Mouse (Mus musculus) neural tube, embryonic 10.5 days (tissue): ENCODE results near the gene Eri2.

Source experiments
- DNase-seq: peaks from one replicate; pipeline ENCODE4 v3.0.0-alpha.2; 2017; ENCODE audit warnings: low spot score; ENCODE audit errors: extremely low spot score

Gene Eri2

GRCm38 (mm10) chr7:119793586-119794250 lies at the start of gene Eri2, which contains the start of gene Rexo5:
Gene Eri2, minus strand, starts transcription at chr7:119794058.
Gene Rexo5, plus strand, starts transcription at chr7:119794006.
- DNase-seq: peak; percentile 93

GRCm38 (mm10) chr7:119841820-119842449 lies 48.1 kb upstream of the Eri2 start:
- no peak for DNase-seq

GRCm38 (mm10) chr7:119835996-119836777 lies 42.3 kb upstream of the Eri2 start:
- DNase-seq: no peak

- no peak for DNase-seq
Observed at GRCm38 (mm10) chr7:119835371-119835770, 41.5 kb upstream of the Eri2 start.

- DNase-seq: no peak
Observed at GRCm38 (mm10) chr7:119808723-119809122, 14.9 kb upstream of the Eri2 start.

GRCm38 (mm10) chr7:119807396-119807795 lies 13.5 kb upstream of the Eri2 start:
- DNase-seq: no peak

GRCm38 (mm10) chr7:119800991-119801390 lies 7.1 kb upstream of the Eri2 start:
- DNase-seq: no peak

GRCm38 (mm10) chr7:119800488-119800887 lies 6.6 kb upstream of the Eri2 start:
- DNase-seq: no peak

- DNase-seq: no peak
Observed at GRCm38 (mm10) chr7:119795311-119795710, 1.5 kb upstream of the Eri2 start.

- DNase-seq: no peak
Observed at GRCm38 (mm10) chr7:119794251-119794638, 387 bp upstream of the Eri2 start.

GRCm38 (mm10) chr7:119789024-119789423 lies 4.8 kb downstream of the Eri2 start:
- no peak for DNase-seq

GRCm38 (mm10) chr7:119784908-119785307 lies 8.9 kb downstream of the Eri2 start:
- DNase-seq: no peak

GRCm38 (mm10) chr7:119783453-119783852 lies 10.4 kb downstream of the Eri2 start:
- no peak for DNase-seq

- DNase-seq: no peak
Observed at GRCm38 (mm10) chr7:119769895-119770294, 24.0 kb downstream of the Eri2 start.

GRCm38 (mm10) chr7:119766996-119767395 lies 26.9 kb downstream of the Eri2 start:
- DNase-seq: no peak

GRCm38 (mm10) chr7:119764377-119764776 lies 29.5 kb downstream of the Eri2 start:
- DNase-seq: no peak

- DNase-seq: no peak
Observed at GRCm38 (mm10) chr7:119762166-119762697, 31.6 kb downstream of the Eri2 start.

- no peak for DNase-seq
Observed at GRCm38 (mm10) chr7:119760527-119760951, 33.3 kb downstream of the Eri2 start, which contains the start of gene Acsm3. Gene Acsm3, plus strand, starts transcription at chr7:119760923.

GRCm38 (mm10) chr7:119753696-119754095 lies 40.2 kb downstream of the Eri2 start:
- DNase-seq: no peak

GRCm38 (mm10) chr7:119749942-119750341 lies 43.9 kb downstream of the Eri2 start:
- no peak for DNase-seq

- no peak for DNase-seq
Observed at GRCm38 (mm10) chr7:119748761-119749160, 45.1 kb downstream of the Eri2 start.

GRCm38 (mm10) chr7:119745869-119746268 lies 48.0 kb downstream of the Eri2 start:
- DNase-seq: no peak
